Comparison of ENCODE assay signal across 8 mouse cellular contexts in genomic region chr2:92059481-92060220, GRCm38 (mm10). TPM values are rescaled to one million over a fixed set of nuclear protein-coding genes. Genes with fewer than 3 reads are reported as not detected.
A peak's percentile ranks its signal among the peaks of the same experiment; 100 is the strongest.
DNase-seq lines count a peak whose midpoint lies in the region; ATAC-seq and TF ChIP-seq lines count a peak whose summit lies in the region.

No protein-coding gene starts in this region.

- H3K9me3 ChIP-seq in forebrain, embryonic 12.5 days, result no peaks in the 10 kb centered on the region
- H3K9me3 ChIP-seq in heart, embryonic 16.5 days (replicated peaks; ENCODE audit: control insufficient read depth, low read length), result no peaks in the 10 kb centered on the region
- H3K9me3 ChIP-seq in liver, embryonic 15.5 days (replicated peaks), result no peaks in the 10 kb centered on the region
- no peaks in the 10 kb centered on the region for H3K9me3 ChIP-seq in neural tube, embryonic 11.5 days (ENCODE audit: control insufficient read depth, low read length)

- peak overlapping the region; percentile 91 for H3K4me2 ChIP-seq in forebrain, embryonic 12.5 days
- peak overlapping the region; percentile 95 for H3K4me2 ChIP-seq in heart, embryonic 16.5 days (ENCODE audit: low read depth, low read length)
- H3K4me2 ChIP-seq in liver, embryonic 15.5 days, result peak overlapping the region; percentile 82
- peak overlapping the region; percentile 98 for H3K4me2 ChIP-seq in neural tube, embryonic 11.5 days (ENCODE audit: low read depth)

- no peak overlapping the region for H3K27ac ChIP-seq in bone marrow macrophage, adult 2 months (ENCODE audit: insufficient read depth, low read depth, low read length)
- H3K27ac ChIP-seq in forebrain, embryonic 12.5 days, result no peak overlapping the region
- no peak overlapping the region for H3K27ac ChIP-seq in heart, embryonic 16.5 days (ENCODE audit: low read length)
- no peak overlapping the region for H3K27ac ChIP-seq in liver, embryonic 15.5 days (replicated peaks)
- no peak overlapping the region for H3K27ac ChIP-seq in neural tube, embryonic 11.5 days (ENCODE audit: low read depth, low read length)

- peaks cover 8% of the 10 kb centered on the region for H3K4me1 ChIP-seq in bone marrow macrophage, adult 2 months (ENCODE audit: control insufficient read depth, insufficient read depth, low read length)
- peaks cover 26% of the 10 kb centered on the region for H3K4me1 ChIP-seq in forebrain, embryonic 12.5 days
- H3K4me1 ChIP-seq in heart, embryonic 16.5 days (ENCODE audit: control insufficient read depth, insufficient read depth, low read length), result peaks cover 7% of the 10 kb centered on the region
- peaks cover 28% of the 10 kb centered on the region for H3K4me1 ChIP-seq in liver, embryonic 15.5 days (replicated peaks)
- peaks cover 10% of the 10 kb centered on the region; the same call in 1 of the 2 replicates for H3K4me1 ChIP-seq in neural tube, embryonic 11.5 days (ENCODE audit: control insufficient read depth, insufficient read depth, low read length)

- H3K4me3 ChIP-seq in C2C12 (ENCODE audit: insufficient read depth, poor library complexity, severe bottlenecking), result peak overlapping the region; percentile 31
- peak overlapping the region; percentile 55 for H3K4me3 ChIP-seq in bone marrow macrophage, adult 2 months (ENCODE audit: insufficient read depth, low read length)
- H3K4me3 ChIP-seq in forebrain, embryonic 12.5 days (replicated peaks), result peak overlapping the region; percentile 64
- H3K4me3 ChIP-seq in heart, embryonic 16.5 days (ENCODE audit: low read length), result peak overlapping the region; percentile 59
- peak overlapping the region; percentile 54 for H3K4me3 ChIP-seq in liver, embryonic 15.5 days (replicated peaks)
- H3K4me3 ChIP-seq in neural tube, embryonic 11.5 days (ENCODE audit: low read depth, low read length), result peak overlapping the region; percentile 57

- DNase-seq in kidney, postnatal 25 days, result peak; percentile 42 to 72
- DNase-seq in neural tube, embryonic 11.5 days (ENCODE audit: low spot score), result peak; percentile 73
- DNase-seq in testis, postnatal 14 days (ENCODE audit: low spot score), result peak; percentile 68

- TF ChIP-seq CTCF in C2C12 (IDR thresholded peaks at IDR 0.05; ENCODE audit: control insufficient read depth, insufficient read depth, insufficient read length), result no peak
- no peak for TF ChIP-seq CTCF in bone marrow macrophage, adult 2 months (IDR thresholded peaks at IDR 0.05; ENCODE audit: low read depth, low read length)

- no peaks in the 10 kb centered on the region for H3K27me3 ChIP-seq in C2C12 (ENCODE audit: control insufficient read depth, insufficient read depth, insufficient read length)
- peaks cover 52% of the 10 kb centered on the region for H3K27me3 ChIP-seq in forebrain, embryonic 12.5 days
- peaks cover 10% of the 10 kb centered on the region for H3K27me3 ChIP-seq in heart, embryonic 16.5 days (ENCODE audit: control insufficient read depth, insufficient read depth, low read length)
- H3K27me3 ChIP-seq in liver, embryonic 15.5 days, result peaks cover 82% of the 10 kb centered on the region
- peaks cover 24% of the 10 kb centered on the region for H3K27me3 ChIP-seq in neural tube, embryonic 11.5 days (ENCODE audit: control insufficient read depth, insufficient read depth, low read length)

- no peaks in the 10 kb centered on the region for H3K79me2 ChIP-seq in C2C12 (ENCODE audit: control insufficient read depth, insufficient read depth)

- H3K79me3 ChIP-seq in C2C12 (ENCODE audit: low read depth), result no peaks in the 10 kb centered on the region

- H3K36me3 ChIP-seq in C2C12 (ENCODE audit: control insufficient read depth, insufficient read depth), result no peaks in the 10 kb centered on the region
- no peaks in the 10 kb centered on the region for H3K36me3 ChIP-seq in forebrain, embryonic 12.5 days (replicated peaks)
- no peaks in the 10 kb centered on the region for H3K36me3 ChIP-seq in heart, embryonic 16.5 days (ENCODE audit: control insufficient read depth, insufficient read depth)
- no peaks in the 10 kb centered on the region for H3K36me3 ChIP-seq in liver, embryonic 15.5 days (replicated peaks)
- no peaks in the 10 kb centered on the region for H3K36me3 ChIP-seq in neural tube, embryonic 11.5 days (ENCODE audit: control insufficient read depth, insufficient read depth, low read length)

- WGBS in forebrain, embryonic 12.5 days, result under 1% methylated on average over 63 of the region's 63 CpGs
- WGBS in heart, embryonic 16.5 days, result under 1% methylated on average over 63 of the region's 63 CpGs
- under 1% methylated on average over 62 of the region's 63 CpGs for WGBS in liver, embryonic 15.5 days (ENCODE audit: insufficient replicate concordance)
- under 1% methylated on average over 50 of the region's 63 CpGs for WGBS in neural tube, embryonic 11.5 days

- peak; percentile 81 for ATAC-seq in forebrain, embryonic 12.5 days (ENCODE audit: low FRiP score)
- ATAC-seq in heart, embryonic 16.5 days (replicated peaks; ENCODE audit: extremely low read depth, insufficient read depth, low FRiP score), result peak; percentile 34
- ATAC-seq in liver, embryonic 15.5 days (ENCODE audit: insufficient read depth), result peak; percentile 13
- peak; percentile 78 for ATAC-seq in neural tube, embryonic 11.5 days (ENCODE audit: insufficient read depth, low FRiP score, low TSS enrichment)

- peak overlapping the region; percentile 83 for H3ac ChIP-seq in C2C12 (ENCODE audit: control insufficient read depth, insufficient read length, low read depth)

- no peak for TF ChIP-seq POLR2A in bone marrow macrophage, adult 2 months (IDR thresholded peaks at IDR 0.05; ENCODE audit: borderline replicate concordance, low read depth, low read length)

- H3K9ac ChIP-seq in forebrain, embryonic 12.5 days, result peak overlapping the region; percentile 67
- peak overlapping the region; percentile 69 for H3K9ac ChIP-seq in heart, embryonic 16.5 days (ENCODE audit: low read length)
- H3K9ac ChIP-seq in liver, embryonic 15.5 days, result 0 out of 2 replicates have a peak overlapping the region, but pooled peaks have one; percentile 18
- peak overlapping the region; percentile 59 for H3K9ac ChIP-seq in neural tube, embryonic 11.5 days (ENCODE audit: low read length)

TF ChIP-seq in C2C12, 6 proteins besides CTCF, POLR2A, EP300 and RAD21:
- TF ChIP-seq MYOD1 (IDR thresholded peaks at IDR 0.05; ENCODE audit: control insufficient read depth, insufficient read length, low read depth), result no peak
- TF ChIP-seq MAX (IDR thresholded peaks at IDR 0.05), result peak; percentile 48
TF ChIP-seq in C2C12: peak in this region for 1.

RNA-seq across cellular contexts. Expression of gene Phf21a, which starts 33.3 kb away (rescaled TPM):
- 8.5 TPM for polyA plus RNA-seq in C2C12 (2012; fragmentation: generic; extraction: Trizol)
- 81.5 and 83.4 TPM in 2 replicates for polyA plus RNA-seq in bone marrow macrophage, adult 2 months (2012; ENCODE audit: insufficient read depth, insufficient read length, missing spikeins)
- 43.7 and 44.1 TPM in 2 replicates for polyA plus RNA-seq in forebrain, embryonic 12.5 days (2016; fragmentation: Nextera tagmentation; extraction: Ambion mirVana)
- 17.1 TPM in 2 replicates for polyA plus RNA-seq in heart, embryonic 16.5 days (2015; fragmentation: Nextera tagmentation; extraction: Ambion mirVana)
- polyA plus RNA-seq in liver, embryonic 15.5 days (2015; fragmentation: Nextera tagmentation; extraction: Ambion mirVana), result 2.6 and 3.2 TPM in 2 replicates
- 32.1 and 34.1 TPM in 2 replicates for polyA plus RNA-seq in neural tube, embryonic 11.5 days (2014; fragmentation: Nextera tagmentation; extraction: Ambion mirVana)

RNA-seq across cellular contexts. Expression of gene Creb3l1, which starts 35.3 kb away (rescaled TPM):
- polyA plus RNA-seq in C2C12 (2012; fragmentation: generic; extraction: Trizol), result 87.1 TPM
- polyA plus RNA-seq in bone marrow macrophage, adult 2 months (2012; ENCODE audit: insufficient read depth, insufficient read length, missing spikeins), result 3.7 and 5.1 TPM in 2 replicates
- 1.4 and 1.5 TPM in 2 replicates for polyA plus RNA-seq in forebrain, embryonic 12.5 days (2016; fragmentation: Nextera tagmentation; extraction: Ambion mirVana)
- polyA plus RNA-seq in heart, embryonic 16.5 days (2015; fragmentation: Nextera tagmentation; extraction: Ambion mirVana), result 7.2 and 8.4 TPM in 2 replicates
- polyA plus RNA-seq in liver, embryonic 15.5 days (2015; fragmentation: Nextera tagmentation; extraction: Ambion mirVana), result 1.1 and 1.3 TPM in 2 replicates
- 1.6 and 2.0 TPM in 2 replicates for polyA plus RNA-seq in neural tube, embryonic 11.5 days (2014; fragmentation: Nextera tagmentation; extraction: Ambion mirVana)

Comparison
In these comparisons a context has a peak if more than half of its experiments do, and no peak if none do; other contexts are left out.
1. ATAC-seq: peak in every context shown above with its lines; median percentile 81 in forebrain, embryonic 12.5 days; 78 in neural tube, embryonic 11.5 days; 34 in heart, embryonic 16.5 days; 13 in liver, embryonic 15.5 days.
2. H3K9ac ChIP-seq: peak in every context shown above with its lines; median percentile 69 in heart, embryonic 16.5 days; 67 in forebrain, embryonic 12.5 days; 59 in neural tube, embryonic 11.5 days; 18 in liver, embryonic 15.5 days.